Mouse (Mus musculus) layer of hippocampus, postnatal 36 days (tissue): Measurements from ENCODE around the gene Mgmt. TPM values are rescaled to one million over a fixed set of nuclear protein-coding genes. Genes with fewer than 3 reads are reported as not detected.

Source experiments
- DNase-seq, 2 experiments: peaks; one replicate each; pipeline ENCODE4 v3.0.0; 2022
- total RNA-seq, 2 experiments: library from RNA; stranded (reverse); gene quantifications; 2 replicates each; pipeline ENCODE4 v1.2.3; 2021

The Mgmt gene
- total RNA-seq, 2 experiments from 2014 or later, result 0.76 to 0.90 TPM

- DNase-seq, result no peak
These were observed 110.9 kb downstream of the Mgmt start for GRCm38 (mm10) chr7:137005293-137005692.

- DNase-seq, result no peak
These were observed 113.9 kb downstream of the Mgmt start for GRCm38 (mm10) chr7:137008321-137008720.

- no peak for DNase-seq
These were observed 115.4 kb downstream of the Mgmt start for GRCm38 (mm10) chr7:137009732-137010275.

- DNase-seq, result no peak
These were observed 116.0 kb downstream of the Mgmt start for GRCm38 (mm10) chr7:137010451-137010850.

GRCm38 (mm10) chr7:137012687-137013086 is 118.3 kb downstream of the Mgmt start:
- no peak for DNase-seq

- no peak for DNase-seq
These were observed 119.0 kb downstream of the Mgmt start for GRCm38 (mm10) chr7:137013433-137013832.

- no peak for DNase-seq
These were observed 124.2 kb downstream of the Mgmt start for GRCm38 (mm10) chr7:137018614-137019013.

GRCm38 (mm10) chr7:137020195-137020594 is 125.8 kb downstream of the Mgmt start:
- DNase-seq, result no peak

GRCm38 (mm10) chr7:137030789-137031188 is 136.4 kb downstream of the Mgmt start:
- DNase-seq, result no peak

- DNase-seq, result no peak
These were observed 138.8 kb downstream of the Mgmt start for GRCm38 (mm10) chr7:137033177-137033576.

GRCm38 (mm10) chr7:137034986-137035385 is 140.6 kb downstream of the Mgmt start:
- DNase-seq, result no peak

- DNase-seq, result no peak
These were observed 141.5 kb downstream of the Mgmt start for GRCm38 (mm10) chr7:137035916-137036315.

- DNase-seq, result no peak
These were observed 143.1 kb downstream of the Mgmt start for GRCm38 (mm10) chr7:137037471-137037870.

GRCm38 (mm10) chr7:137037872-137038271 is 143.5 kb downstream of the Mgmt start:
- DNase-seq, result no peak

- no peak for DNase-seq
These were observed 144.0 kb downstream of the Mgmt start for GRCm38 (mm10) chr7:137038311-137038945.

GRCm38 (mm10) chr7:137038946-137039320 is 144.5 kb downstream of the Mgmt start:
- DNase-seq, result no peak

- DNase-seq, result no peak
These were observed 146.2 kb downstream of the Mgmt start for GRCm38 (mm10) chr7:137040646-137041045.

- DNase-seq, result no peak
These were observed 152.5 kb downstream of the Mgmt start for GRCm38 (mm10) chr7:137046891-137047290.

- DNase-seq, result no peak
These were observed 153.9 kb downstream of the Mgmt start for GRCm38 (mm10) chr7:137048086-137048922.

- DNase-seq, result no peak
These were observed 159.9 kb downstream of the Mgmt start for GRCm38 (mm10) chr7:137054343-137054742.

- no peak for DNase-seq
These were observed 161.7 kb downstream of the Mgmt start for GRCm38 (mm10) chr7:137056126-137056525.

GRCm38 (mm10) chr7:137060488-137060887 is 166.1 kb downstream of the Mgmt start:
- DNase-seq, result no peak

- no peak for DNase-seq
These were observed 166.7 kb downstream of the Mgmt start for GRCm38 (mm10) chr7:137061109-137061508.

- no peak for DNase-seq
These were observed 169.8 kb downstream of the Mgmt start for GRCm38 (mm10) chr7:137064255-137064654.
